Mouse (Mus musculus) G1E (cell line): ENCODE data around the gene Fry. TPM values are rescaled to one million over a fixed set of nuclear protein-coding genes. Genes with fewer than 3 reads are reported as not detected.

Source experiments
- ATAC-seq: 2 replicates; pipeline ENCODE4 v1.8.0; 2016; ENCODE audit warnings: mild to moderate bottlenecking; ENCODE audit not compliant: insufficient number of reproducible peaks, poor library complexity, low FRiP score, severe bottlenecking; ENCODE audit errors: extremely low read depth
- DNase-seq: peaks from one replicate; pipeline ENCODE4 v3.0.0; 2012; ENCODE audit warnings: low spot score
- H3K27me3 ChIP-seq: 2 replicates; pipeline ENCODE4 v1.6.1; 2012; ENCODE audit warnings: mild to moderate bottlenecking, low read length, inconsistent platforms; ENCODE audit not compliant: insufficient read depth
- H3K36me3 ChIP-seq: replicated peaks from 2 replicates; pipeline ENCODE3; 2012; ENCODE audit warnings: mild to moderate bottlenecking, inconsistent platforms
- H3K4me1 ChIP-seq: 2 replicates; pipeline ENCODE4 v1.6.1; 2012; ENCODE audit warnings: low read depth, low read length, inconsistent platforms, mixed read lengths; ENCODE audit not compliant: insufficient read depth
- H3K4me3 ChIP-seq: 2 replicates; pipeline ENCODE4 v1.5.1; 2012; ENCODE audit warnings: low read depth, mild to moderate bottlenecking, inconsistent platforms, low read length, moderate library complexity, mixed read lengths
- H3K9me3 ChIP-seq: replicated peaks from 2 replicates; pipeline ENCODE4 v1.6.1; 2012; ENCODE audit warnings: inconsistent platforms
- CTCF ChIP-seq: IDR thresholded peaks from 2 replicates; pipeline ENCODE4 v1.5.1; 2012; ENCODE audit warnings: low read depth, low read length, inconsistent platforms, mixed read lengths
- GATA1 ChIP-seq: IDR thresholded peaks from 2 replicates; pipeline ENCODE4 v1.6.1; 2012; ENCODE audit warnings: borderline replicate concordance, low read length, inconsistent platforms, mixed read lengths
- GATA2 ChIP-seq: IDR thresholded peaks from 2 replicates; pipeline ENCODE4 v1.6.1; 2012; ENCODE audit warnings: low read depth, low read length, inconsistent platforms, borderline replicate concordance
- POLR2AphosphoS5 ChIP-seq: IDR thresholded peaks from 2 replicates; pipeline ENCODE4 v1.6.1; 2012; ENCODE audit warnings: low read depth, low read length, inconsistent platforms; ENCODE audit not compliant: insufficient replicate concordance
- TAL1 ChIP-seq: conservative IDR thresholded peaks from 2 replicates; pipeline ENCODE4 v1.6.1; 2012; ENCODE audit warnings: low read depth, low read length, inconsistent platforms, mixed read lengths
- polyA plus RNA-seq: library from polyadenylated mRNA; stranded (reverse); fragments of >175 nt; gene quantifications from 2 replicates; pipeline ENCODE4 v1.2.3, GENCODE M21; 2012
- total RNA-seq, 2 experiments: library from RNA; stranded (forward) in 1 of 2; stranded (reverse) in 1 of 2; fragments of 200-1000 nt in 1 of 2; fragments of >200 nt in 1 of 2; fragmentation: Nextera tagmentation in 1 of 2; gene quantifications; 2 replicates each; pipeline ENCODE4 v1.2.3; 2014 to 2017

Fry gene
- total and polyA plus RNA-seq, 3 experiments = 2.6 to 5.5 (median 2.7) TPM

DNA sequence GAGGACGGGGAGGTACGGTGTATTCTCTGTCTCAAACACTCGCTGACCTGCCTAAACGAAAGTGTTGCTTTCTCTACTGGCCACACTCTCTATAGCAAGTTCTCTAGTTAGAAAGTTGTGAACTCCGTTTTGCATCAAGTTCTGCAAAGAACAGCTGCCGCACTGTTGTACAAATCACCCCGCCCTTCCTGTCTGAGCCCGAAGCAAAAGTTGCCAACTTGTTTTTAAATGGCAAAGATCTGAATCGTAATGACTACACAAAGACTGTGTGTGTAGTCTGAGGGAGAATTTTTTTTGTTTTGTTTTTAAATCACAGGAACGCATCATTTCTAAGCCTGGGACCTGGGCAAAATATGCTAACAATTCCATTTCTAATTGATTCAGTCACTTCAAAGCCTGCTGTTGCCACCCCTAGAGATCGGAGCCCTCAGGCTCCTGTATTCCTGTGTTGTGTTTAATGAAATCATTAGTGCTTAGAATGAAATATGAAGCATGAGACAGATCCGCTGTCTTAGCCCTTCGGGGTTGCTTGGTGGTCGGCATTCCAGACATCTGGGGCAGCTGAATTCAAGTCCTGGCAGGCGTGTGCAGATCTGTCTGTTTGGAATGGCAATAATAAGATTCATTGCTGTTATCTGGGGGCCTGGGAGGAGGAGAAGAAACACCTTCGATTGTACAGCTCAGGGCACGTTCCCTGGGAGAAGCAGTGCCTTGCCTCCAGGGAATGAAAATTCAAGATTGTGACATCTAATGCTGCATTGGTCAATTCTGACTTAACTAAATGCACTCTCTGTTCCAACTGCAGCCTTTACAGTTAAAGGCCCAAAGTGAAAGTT lies 339.7 kb downstream of the Fry start:
- Histone ChIP-seq H3K4me1 (no peaks in the 10 kb centered on the region), H3K4me3 (no peak overlapping the region), H3K36me3 (no peaks in the 10 kb centered on the region), H3K9me3 (peaks cover 11% of the 10 kb centered on the region), H3K27me3 (no peaks in the 10 kb centered on the region)
- ATAC-seq = no peak
- no peak for TF ChIP-seq TAL1
- no peak for TF ChIP-seq CTCF
- TF ChIP-seq GATA2 = no peak
- TF ChIP-seq GATA1 = no peak
- no peak for TF ChIP-seq POLR2AphosphoS5
- no peak for DNase-seq

DNA sequence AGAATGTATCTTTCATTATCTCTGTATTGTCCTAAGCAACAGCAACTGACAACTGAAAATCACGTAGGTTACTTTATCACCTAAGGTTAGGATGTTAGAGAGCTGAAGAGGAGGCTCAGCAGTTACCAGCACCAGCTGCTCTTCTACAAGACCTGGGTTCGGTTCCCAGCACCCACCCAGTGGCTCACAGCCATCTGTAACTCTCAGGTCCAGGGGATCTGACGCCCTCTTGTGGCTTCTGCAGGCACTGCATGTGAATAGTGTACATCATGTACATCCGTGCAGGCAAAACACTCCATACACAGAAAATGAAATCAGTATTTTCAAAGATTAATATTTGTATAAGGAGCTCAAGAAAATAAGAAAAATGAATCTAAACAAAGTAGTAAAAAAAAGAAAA lies 341.4 kb downstream of the Fry start:
- no peaks in the 10 kb centered on the region for H3K4me1 ChIP-seq
- H3K36me3 ChIP-seq = no peaks in the 10 kb centered on the region
- H3K27me3 ChIP-seq = no peaks in the 10 kb centered on the region
- no peak for DNase-seq
- TF ChIP-seq CTCF = no peak
- no peak for TF ChIP-seq GATA1
- no peak for ATAC-seq
- no peak overlapping the region for H3K4me3 ChIP-seq
- peaks cover 2% of the 10 kb centered on the region; the same call in 1 of the 2 replicates for H3K9me3 ChIP-seq

DNA sequence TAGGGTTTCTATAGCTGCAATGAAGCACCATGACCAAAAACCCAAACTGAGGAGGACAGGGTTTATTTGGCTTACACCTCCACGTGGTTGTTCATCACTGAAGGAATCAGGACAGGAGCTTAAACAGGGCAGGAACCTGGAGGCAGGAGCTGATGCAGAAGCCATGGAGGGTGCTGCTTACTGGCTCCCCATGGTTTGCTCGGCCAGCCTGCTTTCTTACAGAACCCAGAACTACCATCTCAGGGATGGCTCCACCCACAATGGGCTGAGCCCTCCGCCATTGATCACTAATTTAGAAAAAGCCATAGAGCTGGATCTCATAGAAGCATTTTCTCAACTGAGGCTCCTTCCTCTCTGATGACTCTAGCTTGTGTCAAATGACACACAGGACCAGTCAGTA lies 346.3 kb downstream of the Fry start:
- Histone ChIP-seq H3K9me3 (no peaks in the 10 kb centered on the region), H3K36me3 (no peaks in the 10 kb centered on the region), H3K4me1 (no peaks in the 10 kb centered on the region), H3K27me3 (no peaks in the 10 kb centered on the region), H3K4me3 (no peak overlapping the region)
- no peak for DNase-seq
- TF ChIP-seq POLR2AphosphoS5 (no peak), GATA1 (no peak), TAL1 (no peak), CTCF (no peak), GATA2 (no peak)
- ATAC-seq = no peak

DNA sequence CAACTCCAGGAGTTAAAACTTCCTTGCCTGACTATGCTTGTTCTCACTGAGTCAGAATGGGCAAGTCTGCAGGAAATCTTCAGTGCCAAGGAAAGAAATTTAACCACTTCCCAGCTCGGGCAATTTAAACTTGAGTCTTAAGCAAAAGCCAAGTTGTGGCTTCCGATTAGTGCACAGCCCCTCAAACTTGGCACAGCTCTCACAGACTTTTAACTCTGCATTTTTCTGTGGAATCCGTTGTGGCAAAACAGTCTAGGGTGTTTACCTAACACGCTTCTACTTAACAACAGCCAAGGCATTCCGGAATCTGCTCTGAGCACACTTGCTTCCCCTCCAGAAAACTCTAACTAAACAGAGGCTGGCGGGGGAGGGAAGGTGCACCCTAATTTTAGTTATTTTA lies 346.8 kb downstream of the Fry start:
- no peaks in the 10 kb centered on the region for H3K27me3 ChIP-seq
- DNase-seq (no peak), ATAC-seq (no peak)
- TF ChIP-seq CTCF (no peak), POLR2AphosphoS5 (no peak), TAL1 (no peak), GATA1 (no peak), GATA2 (no peak)
- H3K36me3 ChIP-seq = no peaks in the 10 kb centered on the region
- no peaks in the 10 kb centered on the region for H3K9me3 ChIP-seq
- H3K4me1 ChIP-seq = no peaks in the 10 kb centered on the region
- no peak overlapping the region for H3K4me3 ChIP-seq

DNA sequence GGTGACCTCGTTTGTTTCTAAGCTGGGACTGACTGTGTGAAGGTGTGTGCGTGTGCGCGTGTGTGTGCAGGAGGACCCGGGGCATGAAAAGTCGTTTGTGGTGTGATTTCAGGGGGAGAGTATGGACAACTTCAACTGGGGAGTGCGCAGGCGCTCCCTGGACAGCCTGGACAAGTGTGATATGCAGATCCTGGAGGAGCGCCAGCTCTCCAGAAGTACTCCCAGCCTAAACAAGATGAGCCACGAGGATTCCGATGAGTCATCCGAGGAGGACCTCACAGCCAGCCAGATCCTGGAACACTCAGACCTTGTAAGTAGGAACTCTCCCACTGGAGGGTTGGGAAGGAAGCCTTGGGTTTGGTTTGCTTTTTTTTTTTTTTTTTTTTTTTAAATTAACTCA lies 347.7 kb downstream of the Fry start:
- DNase-seq (no peak), ATAC-seq (no peak)
- H3K36me3 ChIP-seq = no peaks in the 10 kb centered on the region
- TF ChIP-seq TAL1 (no peak), CTCF (no peak), POLR2AphosphoS5 (no peak), GATA1 (no peak), GATA2 (no peak)
- H3K9me3 ChIP-seq = no peaks in the 10 kb centered on the region
- H3K27me3 ChIP-seq = no peaks in the 10 kb centered on the region
- H3K4me1 ChIP-seq = no peaks in the 10 kb centered on the region
- H3K4me3 ChIP-seq = no peak overlapping the region

DNA sequence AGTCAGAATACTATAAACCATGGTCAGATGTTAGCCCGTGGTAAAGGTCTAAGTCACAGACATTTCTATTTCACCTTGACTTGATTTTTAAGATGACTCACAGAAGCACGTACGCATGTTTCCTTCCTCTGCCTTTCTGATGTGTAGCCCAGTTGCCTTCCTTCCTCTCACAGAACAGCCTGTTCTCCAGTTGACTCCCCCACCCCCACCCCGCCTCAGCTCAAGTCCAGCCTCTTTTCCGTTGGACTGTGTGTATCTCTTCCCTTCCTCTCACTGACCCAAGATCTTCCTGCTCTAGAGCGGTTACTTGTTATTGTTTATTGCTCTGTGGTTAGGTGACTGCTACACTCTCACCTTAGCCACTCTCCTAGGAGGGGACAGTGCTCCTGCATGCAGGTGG lies 350.0 kb downstream of the Fry start:
- H3K9me3 ChIP-seq = no peaks in the 10 kb centered on the region
- ATAC-seq (no peak), DNase-seq (no peak)
- no peaks in the 10 kb centered on the region for H3K4me1 ChIP-seq
- H3K4me3 ChIP-seq = no peak overlapping the region
- H3K27me3 ChIP-seq = no peaks in the 10 kb centered on the region
- no peaks in the 10 kb centered on the region for H3K36me3 ChIP-seq
- TF ChIP-seq GATA1 (no peak), CTCF (no peak), TAL1 (no peak), POLR2AphosphoS5 (no peak), GATA2 (no peak)
